Mouse (Mus musculus) midbrain, embryonic 16.5 days (tissue): ENCODE results near the gene Papss1. TPM values are rescaled to one million over a fixed set of nuclear protein-coding genes. Genes with fewer than 3 reads are reported as not detected.

Source experiments
- ATAC-seq: fragments of 200-750 bp; cut with Nextera tagmentation; 2 replicates; pipeline ENCODE4 v1.8.0; 2017; ENCODE audit warnings: moderate TSS enrichment
- H3K27ac ChIP-seq: fragments of 300-500 bp; sonication (generic); 2 replicates; pipeline ENCODE4 v1.5.1; 2014; ENCODE audit warnings: mild to moderate bottlenecking, low read length, mixed read lengths
- H3K27me3 ChIP-seq: fragments of 300-500 bp; sonication (generic); 2 replicates; pipeline ENCODE4 v1.6.1; 2014; ENCODE audit warnings: low read depth, low read length, mixed read lengths; ENCODE audit not compliant: control insufficient read depth, insufficient read depth
- H3K36me3 ChIP-seq: fragments of 300-500 bp; sonication (generic); 2 replicates; pipeline ENCODE4 v1.6.1; 2014; ENCODE audit warnings: mild to moderate bottlenecking, low read length, moderate library complexity, mixed read lengths; ENCODE audit not compliant: control insufficient read depth, insufficient read depth
- H3K4me1 ChIP-seq: fragments of 300-500 bp; sonication (generic); 2 replicates; pipeline ENCODE4 v1.6.1; 2014; ENCODE audit warnings: mild to moderate bottlenecking, low read length, mixed read lengths; ENCODE audit not compliant: control insufficient read depth, insufficient read depth
- H3K4me2 ChIP-seq: fragments of 300-500 bp; sonication (generic); 2 replicates; pipeline ENCODE4 v1.6.1; 2014; ENCODE audit warnings: mild to moderate bottlenecking, low read length, mixed read lengths
- H3K4me3 ChIP-seq: fragments of 300-500 bp; sonication (generic); 2 replicates; pipeline ENCODE4 v1.5.1; 2014; ENCODE audit warnings: low read depth, mild to moderate bottlenecking, low read length, moderate library complexity, mixed read lengths
- H3K9ac ChIP-seq: fragments of 300-500 bp; sonication (generic); 2 replicates; pipeline ENCODE4 v1.6.1; 2014; ENCODE audit warnings: low read depth, low read length, mixed read lengths
- H3K9me3 ChIP-seq: fragments of 300-500 bp; sonication (generic); replicated peaks from 2 replicates; pipeline ENCODE4 v1.6.1; 2014; ENCODE audit warnings: mild to moderate bottlenecking, low read length, mixed read lengths; ENCODE audit not compliant: control insufficient read depth, poor library complexity, severe bottlenecking
- WGBS: fragments of 180-500 bp; shearing (Covaris S2); extraction: QIAGEN DNeasy Blood & Tissue Kit; methylation state at CpG from one replicate; pipeline ENCODE4 v1.1.7; 2014; 5-methylcytosine and 5-hydroxymethylcytosine counted together
- polyA plus RNA-seq: library from polyadenylated mRNA; unstranded; fragments of >200 nt; fragmentation: Nextera tagmentation; extraction: Ambion mirVana; gene quantifications from 2 replicates; pipeline ENCODE4 v1.2.1, GENCODE M21; 2015

Papss1 gene
- polyA plus RNA-seq, 1 experiment from 2014 or later: 127 TPM

GRCm38 (mm10) chr3:131662589-131663148 lies 98.1 kb downstream of the Papss1 start:
- Histone ChIP-seq H3K4me1 (no peaks in the 10 kb centered on the region), H3K9ac (no peak overlapping the region), H3K9me3 (no peaks in the 10 kb centered on the region), H3K4me3 (no peak overlapping the region), H3K27ac (no peak overlapping the region), H3K36me3 (no peaks in the 10 kb centered on the region), H3K4me2 (no peak overlapping the region), H3K27me3 (no peaks in the 10 kb centered on the region)
- 85% methylated on average over 5 of the region's 5 CpGs for WGBS
- no peak for ATAC-seq

- H3K4me3 ChIP-seq: no peak overlapping the region
- 91% methylated on average over 1 of the region's 1 CpGs for WGBS
- no peaks in the 10 kb centered on the region for H3K9me3 ChIP-seq
- no peak overlapping the region for H3K27ac ChIP-seq
- no peak for ATAC-seq
- no peaks in the 10 kb centered on the region for H3K4me1 ChIP-seq
- H3K36me3 ChIP-seq: no peaks in the 10 kb centered on the region
- H3K27me3 ChIP-seq: no peaks in the 10 kb centered on the region
- H3K9ac ChIP-seq: no peak overlapping the region
- no peak overlapping the region for H3K4me2 ChIP-seq
Observed at GRCm38 (mm10) chr3:131669910-131670309, 105.3 kb downstream of the Papss1 start.

GRCm38 (mm10) chr3:131686106-131686505 lies 121.5 kb downstream of the Papss1 start:
- Histone ChIP-seq H3K27ac (no peak overlapping the region), H3K27me3 (no peaks in the 10 kb centered on the region), H3K4me1 (no peaks in the 10 kb centered on the region), H3K9ac (no peak overlapping the region), H3K36me3 (no peaks in the 10 kb centered on the region), H3K9me3 (no peaks in the 10 kb centered on the region; the same call in 1 of the 2 replicates), H3K4me2 (no peak overlapping the region), H3K4me3 (no peak overlapping the region)
- ATAC-seq: no peak
- WGBS: 88% methylated on average over 12 of the region's 12 CpGs

- no peak overlapping the region for H3K27ac ChIP-seq
- no peak overlapping the region for H3K9ac ChIP-seq
- ATAC-seq: no peak
- no peak overlapping the region for H3K4me2 ChIP-seq
- H3K36me3 ChIP-seq: no peaks in the 10 kb centered on the region
- H3K4me1 ChIP-seq: no peaks in the 10 kb centered on the region
- no peaks in the 10 kb centered on the region for H3K27me3 ChIP-seq
- WGBS: 81% methylated on average over 11 of the region's 11 CpGs
- H3K4me3 ChIP-seq: no peak overlapping the region
- no peaks in the 10 kb centered on the region for H3K9me3 ChIP-seq
Observed at GRCm38 (mm10) chr3:131689949-131690348, 125.4 kb downstream of the Papss1 start.

GRCm38 (mm10) chr3:131690543-131690942 lies 126.0 kb downstream of the Papss1 start:
- 83% methylated on average over 7 of the region's 7 CpGs for WGBS
- no peak overlapping the region for H3K27ac ChIP-seq
- H3K27me3 ChIP-seq: no peaks in the 10 kb centered on the region
- peak; percentile 42; the same call in 1 of the 2 replicates for ATAC-seq
- H3K4me2 ChIP-seq: no peak overlapping the region
- H3K4me3 ChIP-seq: no peak overlapping the region
- no peaks in the 10 kb centered on the region for H3K4me1 ChIP-seq
- H3K9me3 ChIP-seq: no peaks in the 10 kb centered on the region
- H3K9ac ChIP-seq: no peak overlapping the region
- H3K36me3 ChIP-seq: no peaks in the 10 kb centered on the region

- H3K36me3 ChIP-seq: no peaks in the 10 kb centered on the region
- no peak for ATAC-seq
- no peaks in the 10 kb centered on the region for H3K27me3 ChIP-seq
- H3K9ac ChIP-seq: no peak overlapping the region
- no peak overlapping the region for H3K27ac ChIP-seq
- H3K4me2 ChIP-seq: no peak overlapping the region
- no peaks in the 10 kb centered on the region for H3K4me1 ChIP-seq
- H3K9me3 ChIP-seq: no peaks in the 10 kb centered on the region
- H3K4me3 ChIP-seq: no peak overlapping the region
- 84% methylated on average over 3 of the region's 3 CpGs for WGBS
Observed at GRCm38 (mm10) chr3:131691202-131691601, 126.6 kb downstream of the Papss1 start.

Other genes with a start within 250 kb of the Papss1 start
- gene Sgms2, start 73.4 kb upstream of the Papss1 start, polyA plus RNA-seq: 1.3 and 1.6 TPM in 2 replicates